Mouse (Mus musculus) midbrain, embryonic 16.5 days (tissue): Measurements from ENCODE around the gene Gpatch4. TPM values are rescaled to one million over a fixed set of nuclear protein-coding genes. Genes with fewer than 3 reads are reported as not detected.
A peak's percentile ranks its signal among the peaks of the same experiment; 100 is the strongest.

Source experiments
- ATAC-seq: fragments of 200-750 bp; cut with Nextera tagmentation; 2 replicates; pipeline ENCODE4 v1.8.0; 2017; ENCODE audit warnings: moderate TSS enrichment
- H3K27ac ChIP-seq: fragments of 300-500 bp; sonication (generic); 2 replicates; pipeline ENCODE4 v1.5.1; 2014; ENCODE audit warnings: mild to moderate bottlenecking, low read length, mixed read lengths
- H3K27me3 ChIP-seq: fragments of 300-500 bp; sonication (generic); 2 replicates; pipeline ENCODE4 v1.6.1; 2014; ENCODE audit warnings: low read depth, low read length, mixed read lengths; ENCODE audit not compliant: control insufficient read depth, insufficient read depth
- H3K36me3 ChIP-seq: fragments of 300-500 bp; sonication (generic); 2 replicates; pipeline ENCODE4 v1.6.1; 2014; ENCODE audit warnings: mild to moderate bottlenecking, low read length, moderate library complexity, mixed read lengths; ENCODE audit not compliant: control insufficient read depth, insufficient read depth
- H3K4me1 ChIP-seq: fragments of 300-500 bp; sonication (generic); 2 replicates; pipeline ENCODE4 v1.6.1; 2014; ENCODE audit warnings: mild to moderate bottlenecking, low read length, mixed read lengths; ENCODE audit not compliant: control insufficient read depth, insufficient read depth
- H3K4me2 ChIP-seq: fragments of 300-500 bp; sonication (generic); 2 replicates; pipeline ENCODE4 v1.6.1; 2014; ENCODE audit warnings: mild to moderate bottlenecking, low read length, mixed read lengths
- H3K4me3 ChIP-seq: fragments of 300-500 bp; sonication (generic); 2 replicates; pipeline ENCODE4 v1.5.1; 2014; ENCODE audit warnings: low read depth, mild to moderate bottlenecking, low read length, moderate library complexity, mixed read lengths
- H3K9ac ChIP-seq: fragments of 300-500 bp; sonication (generic); 2 replicates; pipeline ENCODE4 v1.6.1; 2014; ENCODE audit warnings: low read depth, low read length, mixed read lengths
- H3K9me3 ChIP-seq: fragments of 300-500 bp; sonication (generic); replicated peaks from 2 replicates; pipeline ENCODE4 v1.6.1; 2014; ENCODE audit warnings: mild to moderate bottlenecking, low read length, mixed read lengths; ENCODE audit not compliant: control insufficient read depth, poor library complexity, severe bottlenecking
- WGBS: fragments of 180-500 bp; shearing (Covaris S2); extraction: QIAGEN DNeasy Blood & Tissue Kit; methylation state at CpG from one replicate; pipeline ENCODE4 v1.1.7; 2014; 5-methylcytosine and 5-hydroxymethylcytosine counted together
- polyA plus RNA-seq: library from polyadenylated mRNA; unstranded; fragments of >200 nt; fragmentation: Nextera tagmentation; extraction: Ambion mirVana; gene quantifications from 2 replicates; pipeline ENCODE4 v1.2.1, GENCODE M21; 2015

Gene Gpatch4
- polyA plus RNA-seq, 1 experiment from 2014 or later: 30.4 TPM

- H3K4me2 ChIP-seq: no peak overlapping the region
- no peaks in the 10 kb centered on the region for H3K4me1 ChIP-seq
- no peak overlapping the region for H3K4me3 ChIP-seq
- 1% methylated on average over 5 of the region's 5 CpGs for WGBS
- H3K9me3 ChIP-seq: no peaks in the 10 kb centered on the region
- no peak overlapping the region for H3K27ac ChIP-seq
- ATAC-seq: peak; percentile 78
- H3K27me3 ChIP-seq: no peaks in the 10 kb centered on the region
- no peak overlapping the region for H3K9ac ChIP-seq
- H3K36me3 ChIP-seq: no peaks in the 10 kb centered on the region
Observed at GRCm38 (mm10) chr3:88071783-88072182, 28.9 kb downstream of the Gpatch4 start.

- ATAC-seq: no peak
- no peaks in the 10 kb centered on the region for H3K36me3 ChIP-seq
- H3K4me2 ChIP-seq: no peak overlapping the region
- no peaks in the 10 kb centered on the region for H3K4me1 ChIP-seq
- no peaks in the 10 kb centered on the region for H3K9me3 ChIP-seq
- no peak overlapping the region for H3K27ac ChIP-seq
- WGBS: 82% methylated on average over 2 of the region's 2 CpGs
- no peak overlapping the region for H3K4me3 ChIP-seq
- H3K27me3 ChIP-seq: no peaks in the 10 kb centered on the region
- H3K9ac ChIP-seq: no peak overlapping the region
Observed at GRCm38 (mm10) chr3:88073631-88074030, 30.7 kb downstream of the Gpatch4 start.

- Histone ChIP-seq H3K4me2 (no peak overlapping the region), H3K27me3 (no peaks in the 10 kb centered on the region), H3K4me3 (no peak overlapping the region), H3K27ac (no peak overlapping the region), H3K4me1 (no peaks in the 10 kb centered on the region), H3K9me3 (no peaks in the 10 kb centered on the region), H3K9ac (no peak overlapping the region), H3K36me3 (no peaks in the 10 kb centered on the region)
- 71% methylated on average over 2 of the region's 2 CpGs for WGBS
- ATAC-seq: no peak
Observed at GRCm38 (mm10) chr3:88074351-88074750, 31.4 kb downstream of the Gpatch4 start.

- WGBS: 78% methylated on average over 8 of the region's 8 CpGs
Observed at GRCm38 (mm10) chr3:88074766-88075165, 31.9 kb downstream of the Gpatch4 start.

GRCm38 (mm10) chr3:88077441-88077840 is 34.5 kb downstream of the Gpatch4 start:
- no peaks in the 10 kb centered on the region for H3K36me3 ChIP-seq
- H3K4me1 ChIP-seq: 0 out of 2 replicates have a peak, but pooled peaks cover 3% of the 10 kb centered on the region
- no peaks in the 10 kb centered on the region for H3K9me3 ChIP-seq
- no peak overlapping the region for H3K4me2 ChIP-seq
- no peak overlapping the region for H3K4me3 ChIP-seq
- no peak overlapping the region for H3K27ac ChIP-seq
- H3K27me3 ChIP-seq: no peaks in the 10 kb centered on the region
- no peak overlapping the region for H3K9ac ChIP-seq
- WGBS: 37% methylated on average over 8 of the region's 8 CpGs
- no peak for ATAC-seq

More at GRCm38 (mm10) chr3:88074766-88075165, 31.9 kb downstream of the Gpatch4 start:
- no peak for ATAC-seq
- H3K4me1 ChIP-seq: no peaks in the 10 kb centered on the region
- H3K27me3 ChIP-seq: no peaks in the 10 kb centered on the region
- no peaks in the 10 kb centered on the region for H3K36me3 ChIP-seq
- no peak overlapping the region for H3K4me2 ChIP-seq
- H3K9ac ChIP-seq: no peak overlapping the region
- H3K9me3 ChIP-seq: no peaks in the 10 kb centered on the region
- no peak overlapping the region for H3K27ac ChIP-seq
- H3K4me3 ChIP-seq: no peak overlapping the region

GRCm38 (mm10) chr3:88078204-88078603 is 35.3 kb downstream of the Gpatch4 start, which contains the start of gene Ttc24:
Gene Ttc24, minus strand, starts transcription at chr3:88078304.
- no peak within 1 kb of the TSS for H3K4me2 ChIP-seq
- no peak within 1 kb of the TSS for H3K4me3 ChIP-seq
- no peaks in the 10 kb centered on the region for H3K36me3 ChIP-seq
- H3K4me1 ChIP-seq: 0 out of 2 replicates have a peak, but pooled peaks cover 3% of the 10 kb centered on the region
- ATAC-seq: no peak
- H3K27ac ChIP-seq: no peak within 1 kb of the TSS
- H3K9me3 ChIP-seq: no peaks in the 10 kb centered on the region
- no peaks in the 10 kb centered on the region for H3K27me3 ChIP-seq
- H3K9ac ChIP-seq: no peak within 1 kb of the TSS
- WGBS: 74% methylated on average over 4 of the region's 4 CpGs

GRCm38 (mm10) chr3:88081345-88082223 is 38.7 kb downstream of the Gpatch4 start, which contains the start of gene Iqgap3:
Gene Iqgap3, plus strand, starts transcription at chr3:88081971.
- Histone ChIP-seq H3K9ac (peak within 1 kb of the TSS; percentile 18), H3K9me3 (no peaks in the 10 kb centered on the region), H3K27ac (peak within 1 kb of the TSS; percentile 31), H3K36me3 (no peaks in the 10 kb centered on the region), H3K4me1 (0 out of 2 replicates have a peak, but pooled peaks cover 3% of the 10 kb centered on the region), H3K4me3 (peak within 1 kb of the TSS; percentile 38), H3K27me3 (no peaks in the 10 kb centered on the region), H3K4me2 (peak within 1 kb of the TSS; percentile 85)
- WGBS: 20% methylated on average over 33 of the region's 33 CpGs
- ATAC-seq: peak; percentile 93

- H3K9me3 ChIP-seq: no peaks in the 10 kb centered on the region
- H3K27me3 ChIP-seq: no peaks in the 10 kb centered on the region
- ATAC-seq: no peak
- no peak overlapping the region for H3K9ac ChIP-seq
- peak overlapping the region; percentile 38 for H3K4me3 ChIP-seq
- 2% methylated on average over 13 of the region's 13 CpGs for WGBS
- H3K4me2 ChIP-seq: peak overlapping the region; percentile 85
- no peaks in the 10 kb centered on the region for H3K36me3 ChIP-seq
- H3K4me1 ChIP-seq: 0 out of 2 replicates have a peak, but pooled peaks cover 3% of the 10 kb centered on the region
- no peak overlapping the region for H3K27ac ChIP-seq
Observed at GRCm38 (mm10) chr3:88082224-88082618, 39.3 kb downstream of the Gpatch4 start.

GRCm38 (mm10) chr3:88082663-88083062 is 39.8 kb downstream of the Gpatch4 start:
- Histone ChIP-seq H3K4me2 (peak overlapping the region; percentile 85; the same call in 1 of the 2 replicates), H3K9ac (no peak overlapping the region)
- WGBS: 24% methylated on average over 4 of the region's 4 CpGs

More at GRCm38 (mm10) chr3:88082663-88083062, 39.8 kb downstream of the Gpatch4 start:
- H3K4me1 ChIP-seq: 0 out of 2 replicates have a peak, but pooled peaks cover 3% of the 10 kb centered on the region
- no peak overlapping the region for H3K4me3 ChIP-seq
- no peak for ATAC-seq
- H3K9me3 ChIP-seq: no peaks in the 10 kb centered on the region
- no peaks in the 10 kb centered on the region for H3K36me3 ChIP-seq
- H3K27me3 ChIP-seq: no peaks in the 10 kb centered on the region
- no peak overlapping the region for H3K27ac ChIP-seq
